9 mouse cellular contexts compared by ENCODE assay signal in the genomic region with DNA sequence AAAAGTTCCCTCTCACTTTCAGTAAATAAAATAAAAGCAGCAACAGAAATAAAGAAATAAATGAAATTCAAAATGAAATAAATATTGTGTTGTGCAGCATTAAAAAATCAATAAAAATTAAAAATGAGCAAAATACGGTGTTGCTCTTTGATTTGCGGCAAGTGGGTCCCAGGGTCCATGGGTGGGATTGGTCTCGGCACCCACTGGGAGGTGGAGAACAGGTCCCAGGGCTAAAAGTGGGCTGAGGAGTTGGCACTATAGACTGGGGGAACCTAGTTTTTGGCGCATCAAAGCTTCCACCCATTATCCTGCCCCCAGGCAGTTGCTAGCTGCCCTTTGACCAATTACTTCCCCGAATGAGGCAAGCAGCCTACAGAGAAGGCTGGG. TPM values are rescaled to one million over a fixed set of nuclear protein-coding genes. Genes with fewer than 3 reads are reported as not detected.
DNase-seq lines count a peak whose midpoint lies in the region; ATAC-seq lines count a peak whose summit lies in the region.
"Had no signal": no experiment of that assay in that cellular context is flagged by ENCODE, and none has a peak within 500 bp of the region (broad histone marks: within the 10 kb centered on the region; RNA-seq: fewer than 3 reads in every experiment).

A gene (minus strand): TSS at position 101 of the 387 bp plus-strand sequence.

- WGBS in heart, embryonic 16.5 days, result 97% methylated on average over 5 of the region's 5 CpGs
- WGBS in neural tube, embryonic 12.5 days, result 95% methylated on average over 5 of the region's 5 CpGs
- WGBS in hindbrain, embryonic 15.5 days, result 96% methylated on average over 5 of the region's 5 CpGs
- 97% methylated on average over 5 of the region's 5 CpGs for WGBS in neural tube, embryonic 15.5 days
- 97% methylated on average over 5 of the region's 5 CpGs for WGBS in forebrain, embryonic 15.5 days

- peaks cover 31% of the 10 kb centered on the region for H3K36me3 ChIP-seq in heart, embryonic 16.5 days (ENCODE audit: control insufficient read depth, insufficient read depth)
- peaks cover 40% of the 10 kb centered on the region for H3K36me3 ChIP-seq in neural tube, embryonic 12.5 days
- H3K36me3 ChIP-seq in hindbrain, embryonic 15.5 days, result peaks cover 28% of the 10 kb centered on the region
- H3K36me3 ChIP-seq in neural tube, embryonic 15.5 days, result peaks cover 36% of the 10 kb centered on the region
- peaks cover 29% of the 10 kb centered on the region for H3K36me3 ChIP-seq in forebrain, embryonic 15.5 days

- DNase-seq in heart, adult 8-10 months (ENCODE audit: low spot score), result no peak
- no peak for DNase-seq in neural tube, embryonic 10.5 days (ENCODE audit: extremely low spot score, low spot score)
- no peak for DNase-seq in layer of hippocampus, postnatal 14 days (ENCODE audit: low spot score in 2 of 2)

- H3K9me3 ChIP-seq in heart, embryonic 16.5 days (replicated peaks; ENCODE audit: control insufficient read depth, low read length), result no peaks in the 10 kb centered on the region
- no peaks in the 10 kb centered on the region for H3K9me3 ChIP-seq in neural tube, embryonic 12.5 days
- H3K9me3 ChIP-seq in hindbrain, embryonic 15.5 days, result no peaks in the 10 kb centered on the region
- no peaks in the 10 kb centered on the region for H3K9me3 ChIP-seq in neural tube, embryonic 15.5 days (replicated peaks)
- no peaks in the 10 kb centered on the region for H3K9me3 ChIP-seq in forebrain, embryonic 15.5 days

- no peak within 1 kb of the TSS for H3K27ac ChIP-seq in heart, embryonic 16.5 days (ENCODE audit: low read length)
- H3K27ac ChIP-seq in neural tube, embryonic 12.5 days, result no peak within 1 kb of the TSS
- no peak within 1 kb of the TSS for H3K27ac ChIP-seq in hindbrain, embryonic 15.5 days (replicated peaks)
- no peak within 1 kb of the TSS for H3K27ac ChIP-seq in neural tube, embryonic 15.5 days (replicated peaks)
- H3K27ac ChIP-seq in forebrain, embryonic 15.5 days (replicated peaks), result no peak within 1 kb of the TSS
- H3K27ac ChIP-seq: midbrain, embryonic 12.5 days had no signal

- ATAC-seq in heart, embryonic 16.5 days (replicated peaks; ENCODE audit: extremely low read depth, insufficient read depth, low FRiP score), result no peak
- ATAC-seq in neural tube, embryonic 12.5 days (ENCODE audit: low FRiP score, low read depth), result no peak
- ATAC-seq in hindbrain, embryonic 15.5 days (ENCODE audit: low FRiP score, low read depth), result no peak
- ATAC-seq in neural tube, embryonic 15.5 days (ENCODE audit: low FRiP score), result no peak
- no peak for ATAC-seq in forebrain, embryonic 15.5 days (replicated peaks)

- no peak within 1 kb of the TSS for H3K9ac ChIP-seq in heart, embryonic 16.5 days (ENCODE audit: low read length)
- H3K9ac ChIP-seq in neural tube, embryonic 12.5 days, result no peak within 1 kb of the TSS
- no peak within 1 kb of the TSS for H3K9ac ChIP-seq in hindbrain, embryonic 15.5 days
- no peak within 1 kb of the TSS for H3K9ac ChIP-seq in neural tube, embryonic 15.5 days (replicated peaks)
- no peak within 1 kb of the TSS for H3K9ac ChIP-seq in forebrain, embryonic 15.5 days (replicated peaks)
- H3K9ac ChIP-seq: midbrain, embryonic 12.5 days had no signal

- H3K4me2 ChIP-seq in heart, embryonic 16.5 days (ENCODE audit: low read depth, low read length), result no peak within 1 kb of the TSS
- H3K4me2 ChIP-seq in neural tube, embryonic 12.5 days (replicated peaks), result no peak within 1 kb of the TSS
- H3K4me2 ChIP-seq in hindbrain, embryonic 15.5 days, result no peak within 1 kb of the TSS
- no peak within 1 kb of the TSS for H3K4me2 ChIP-seq in neural tube, embryonic 15.5 days
- no peak within 1 kb of the TSS for H3K4me2 ChIP-seq in forebrain, embryonic 15.5 days (replicated peaks)
- H3K4me2 ChIP-seq: midbrain, embryonic 12.5 days had no signal

- no peaks in the 10 kb centered on the region for H3K27me3 ChIP-seq in heart, embryonic 16.5 days (ENCODE audit: control insufficient read depth, insufficient read depth, low read length)
- no peaks in the 10 kb centered on the region for H3K27me3 ChIP-seq in neural tube, embryonic 12.5 days (replicated peaks)
- no peaks in the 10 kb centered on the region for H3K27me3 ChIP-seq in hindbrain, embryonic 15.5 days
- H3K27me3 ChIP-seq in neural tube, embryonic 15.5 days (replicated peaks), result no peaks in the 10 kb centered on the region
- H3K27me3 ChIP-seq in forebrain, embryonic 15.5 days, result no peaks in the 10 kb centered on the region
- H3K27me3 ChIP-seq: midbrain, embryonic 12.5 days had no signal

- H3K4me3 ChIP-seq in heart, embryonic 16.5 days (ENCODE audit: low read length), result no peak within 1 kb of the TSS
- H3K4me3 ChIP-seq in neural tube, embryonic 12.5 days, result no peak within 1 kb of the TSS
- H3K4me3 ChIP-seq in hindbrain, embryonic 15.5 days, result no peak within 1 kb of the TSS
- H3K4me3 ChIP-seq in neural tube, embryonic 15.5 days (replicated peaks), result no peak within 1 kb of the TSS
- H3K4me3 ChIP-seq in forebrain, embryonic 15.5 days, result no peak within 1 kb of the TSS
- H3K4me3 ChIP-seq: midbrain, embryonic 12.5 days had no signal

- H3K4me1 ChIP-seq in heart, embryonic 16.5 days (ENCODE audit: control insufficient read depth, insufficient read depth, low read length), result peaks cover 34% of the 10 kb centered on the region
- H3K4me1 ChIP-seq in neural tube, embryonic 12.5 days, result peaks cover 29% of the 10 kb centered on the region
- H3K4me1 ChIP-seq in hindbrain, embryonic 15.5 days (replicated peaks), result peaks cover 37% of the 10 kb centered on the region
- peaks cover 40% of the 10 kb centered on the region for H3K4me1 ChIP-seq in neural tube, embryonic 15.5 days
- H3K4me1 ChIP-seq in forebrain, embryonic 15.5 days, result peaks cover 26% of the 10 kb centered on the region

RNA-seq across cellular contexts. Expression of the gene that starts here (rescaled TPM):
- 33.4 and 41.6 TPM in 2 replicates for polyA plus RNA-seq in heart, embryonic 16.5 days (2015; fragmentation: Nextera tagmentation; extraction: Ambion mirVana)
- total RNA-seq in heart, adult 8-10 months (2022), result 1 to 10 TPM; 1.3 to 1.7 (median 1.5) TPM
- 11.6 and 20.7 TPM in 2 replicates for polyA plus RNA-seq in neural tube, embryonic 12.5 days (2016; fragmentation: Nextera tagmentation; extraction: Ambion mirVana)
- polyA plus RNA-seq in hindbrain, embryonic 15.5 days (2015; fragmentation: Nextera tagmentation; extraction: Ambion mirVana), result 11.8 and 13.1 TPM in 2 replicates
- 17.0 and 19.8 TPM in 2 replicates for polyA plus RNA-seq in neural tube, embryonic 15.5 days (2015; fragmentation: Nextera tagmentation; extraction: Ambion mirVana)
- polyA plus RNA-seq in forebrain, embryonic 15.5 days (2015; fragmentation: Nextera tagmentation; extraction: Ambion mirVana), result 6.7 and 7.5 TPM in 2 replicates
- 1 to 10 TPM; 2.6 to 2.8 TPM for total RNA-seq in layer of hippocampus, postnatal 14 days (2021)
